Mouse (Mus musculus) R1 (cell line): ENCODE results near the gene Satb1.

Source experiments
- DNase-seq: peaks from one replicate; pipeline ENCODE4 v3.0.0-alpha.2; 2018; ENCODE audit warnings: low read depth, low spot score

Satb1 gene

DNA sequence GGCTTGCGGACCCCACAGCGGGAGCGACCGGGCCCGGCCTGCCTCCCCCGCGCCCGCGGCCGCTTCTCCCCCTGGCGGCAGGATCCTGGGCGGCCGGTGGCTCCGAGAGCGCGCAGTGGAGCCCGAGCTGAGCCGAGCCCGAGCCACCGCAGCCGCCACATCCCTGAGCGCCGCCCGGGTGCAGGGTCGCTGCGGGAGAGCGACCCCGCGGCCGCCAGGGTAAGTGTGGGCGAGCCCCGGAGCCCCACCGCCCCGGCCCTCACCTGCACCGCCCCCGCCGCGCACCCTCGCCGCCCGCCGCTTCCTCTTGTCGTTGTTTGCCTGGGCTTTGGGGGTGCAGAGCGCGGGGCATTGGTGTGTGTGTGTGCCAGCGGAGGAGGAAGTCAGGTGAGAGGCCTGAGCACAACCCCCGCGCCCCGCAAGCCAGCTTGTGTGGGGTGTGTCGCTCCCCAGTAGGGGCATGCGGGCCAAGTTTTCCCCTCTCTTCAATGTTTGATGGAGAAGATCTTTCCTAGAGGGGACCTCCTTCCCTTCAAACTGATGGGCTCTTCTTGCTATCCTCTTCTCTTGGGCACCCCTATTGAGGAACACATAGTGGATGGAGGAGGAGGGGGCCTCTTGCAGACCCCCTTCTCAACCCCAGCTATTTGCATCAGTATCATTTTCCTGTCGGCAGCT, at the start of gene Satb1:
Gene Satb1, minus strand, starts transcription at position 391 of the 678 bp plus-strand sequence.
- DNase-seq = peak; percentile 74

DNA sequence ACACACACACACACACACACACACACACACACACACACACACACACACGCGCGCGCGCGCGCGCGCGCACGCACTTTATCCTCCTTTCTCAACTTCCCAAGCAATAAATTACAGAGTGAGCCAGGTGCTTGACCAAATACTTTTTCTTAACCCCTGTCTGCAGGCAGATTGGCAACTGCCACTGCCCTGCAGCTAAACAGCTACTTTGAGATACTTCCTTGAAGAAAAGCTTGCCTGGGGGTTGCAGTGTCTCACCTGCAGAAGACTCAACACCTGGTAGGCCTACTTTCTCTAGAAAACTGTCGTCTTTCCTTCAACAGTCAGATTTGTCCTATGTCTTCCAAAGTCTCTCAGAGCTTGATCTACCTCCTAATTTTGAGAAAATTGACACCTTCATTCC, 49.5 kb upstream of the Satb1 start:
- no peak for DNase-seq

DNA sequence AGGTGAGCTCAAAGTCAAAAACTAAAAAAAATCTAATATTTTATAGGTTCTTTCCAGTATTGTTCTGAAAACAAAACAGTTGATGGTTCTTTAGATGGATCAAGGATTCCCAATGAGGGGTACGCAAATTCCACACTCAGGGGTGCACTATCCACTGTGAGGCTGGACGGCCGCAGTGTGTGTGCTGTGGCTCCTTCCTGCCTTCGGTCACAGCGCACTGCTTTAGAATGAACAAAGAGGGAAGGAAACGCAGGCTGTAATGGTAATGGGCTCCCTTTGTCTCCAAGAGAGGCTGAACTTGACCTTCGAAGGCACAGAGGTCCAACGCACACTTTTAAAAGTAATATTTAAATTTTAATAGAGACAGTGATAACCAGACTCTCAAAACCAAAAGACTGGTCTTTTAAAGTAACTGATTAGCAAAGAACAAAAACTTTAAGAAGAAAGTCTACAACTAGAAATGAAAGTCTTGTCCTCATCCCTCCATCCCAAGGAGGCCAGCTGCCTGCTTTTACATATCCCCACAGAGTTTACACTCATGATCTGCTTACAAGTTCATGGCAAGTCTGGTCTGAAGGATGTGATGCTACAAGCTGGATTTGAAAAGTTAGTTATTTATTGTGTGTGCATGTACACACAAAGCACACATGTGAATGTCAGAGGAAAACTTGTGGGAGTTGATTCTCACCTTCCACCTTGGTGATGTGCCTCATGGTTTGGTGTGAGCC, 48.0 kb upstream of the Satb1 start:
- DNase-seq = peak; percentile 50

DNA sequence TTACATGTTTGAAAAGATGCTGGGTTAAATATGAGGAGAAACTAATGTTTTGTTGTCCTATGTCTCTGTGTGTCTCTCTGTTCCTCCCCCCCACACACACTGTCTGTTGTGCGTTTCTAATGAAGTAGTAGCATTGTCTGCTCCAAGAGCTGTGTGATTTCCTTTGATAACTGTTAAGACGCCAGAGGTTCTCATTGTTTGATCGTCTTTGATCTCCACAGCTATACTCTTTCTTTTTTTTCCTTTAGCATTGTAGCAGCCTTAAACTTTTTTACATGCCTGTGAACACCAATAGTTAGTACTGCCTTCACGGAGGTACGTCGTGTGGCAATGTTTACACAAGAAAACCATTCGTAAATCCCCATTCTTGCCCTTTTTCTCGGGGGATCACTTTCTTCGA, 47.1 kb upstream of the Satb1 start:
- no peak for DNase-seq

DNA sequence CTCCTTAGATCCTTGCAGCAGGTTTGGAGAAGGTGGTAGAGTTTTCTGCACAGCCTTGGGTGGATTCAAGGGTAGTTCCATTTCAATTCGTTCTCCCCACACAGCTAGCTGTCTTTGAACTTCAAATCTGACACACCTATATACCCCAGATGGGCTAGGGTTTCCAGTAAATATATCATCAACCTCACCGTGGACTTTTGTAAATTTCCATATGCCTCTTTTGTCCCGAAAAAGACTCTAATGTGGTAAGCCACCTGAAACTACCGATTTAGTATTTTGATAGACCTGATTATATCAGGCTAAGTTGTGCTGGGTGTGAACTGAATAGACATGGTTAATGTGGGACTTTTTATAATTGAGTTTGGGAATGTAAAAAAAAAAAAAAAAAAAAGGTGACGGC, 46.6 kb upstream of the Satb1 start:
- no peak for DNase-seq

DNA sequence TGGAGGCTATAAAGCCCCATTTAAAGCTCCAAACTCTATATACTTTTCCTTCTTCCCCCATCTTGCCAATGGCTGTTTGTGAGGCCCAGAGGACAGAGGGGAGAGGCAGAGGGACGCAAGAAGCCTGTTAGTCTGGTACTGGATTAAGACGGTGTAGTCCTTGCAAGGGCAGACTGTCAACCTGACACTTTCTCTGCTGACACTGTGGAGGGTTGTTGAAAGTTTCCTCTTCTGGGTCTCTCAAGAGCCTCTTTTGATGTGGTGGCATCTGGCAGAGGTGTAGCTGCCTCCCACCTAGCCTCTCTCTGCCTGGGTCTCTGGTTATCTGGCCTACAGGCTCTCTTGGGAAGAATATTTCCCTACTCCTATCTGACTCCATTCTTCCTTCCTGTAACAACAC, 46.1 kb upstream of the Satb1 start:
- no peak for DNase-seq

DNA sequence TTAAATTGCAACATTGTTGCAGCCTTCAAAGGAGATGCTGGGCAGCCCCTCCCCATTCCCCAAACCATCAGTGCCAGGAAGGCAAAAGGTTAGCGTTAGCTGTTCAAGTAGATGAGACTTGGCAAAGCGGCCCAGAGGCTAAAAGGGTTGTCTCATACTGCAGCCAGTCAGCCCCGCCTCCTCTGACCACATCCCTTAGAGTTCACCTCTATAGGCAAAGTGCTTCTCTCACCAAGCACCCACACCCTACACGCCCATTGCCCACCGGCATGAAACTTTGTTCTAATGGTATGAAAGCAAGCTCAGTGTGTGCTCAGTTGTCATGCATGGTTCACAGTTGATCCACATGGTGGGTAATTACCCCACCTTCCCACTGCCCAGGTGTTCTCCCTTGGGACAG, 43.4 kb upstream of the Satb1 start:
- DNase-seq = no peak

DNA sequence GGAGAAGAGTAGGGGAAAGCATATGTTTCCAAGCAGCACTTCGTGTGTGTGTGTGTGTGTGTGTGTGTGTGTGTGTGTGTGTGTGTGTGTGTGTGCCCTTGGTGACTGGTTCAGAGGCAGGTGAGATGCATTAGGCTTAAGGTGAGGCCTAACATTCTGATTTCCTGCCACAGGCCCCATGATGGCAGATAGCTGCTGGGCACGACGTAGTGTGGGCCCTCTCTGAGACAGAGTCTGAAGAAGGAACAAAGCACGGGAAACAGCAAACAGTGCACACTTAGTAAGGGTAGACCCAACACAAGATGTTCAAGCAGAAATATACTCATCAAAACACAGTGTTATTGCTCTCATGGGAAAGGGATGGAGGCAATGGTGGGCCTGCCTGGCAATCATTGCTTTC, 24.5 kb upstream of the Satb1 start:
- no peak for DNase-seq

DNA sequence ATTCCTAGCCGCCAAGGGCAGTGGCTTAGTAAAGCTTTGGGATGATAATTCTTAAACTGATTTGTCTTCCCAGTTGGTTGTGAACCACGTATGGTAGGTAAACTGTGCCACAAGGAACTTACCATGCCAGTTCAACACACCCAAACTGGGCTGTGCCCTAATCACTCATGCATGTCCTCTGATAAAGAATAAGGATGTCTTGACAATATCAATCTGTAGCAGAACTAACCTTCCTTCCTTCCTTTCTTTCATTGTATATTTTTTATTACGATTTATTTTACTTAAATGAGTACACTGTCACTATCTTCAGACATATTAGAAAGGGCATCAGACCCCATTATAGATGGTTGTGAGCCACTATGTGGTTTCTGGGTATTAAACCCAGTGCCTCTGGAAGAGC, 23.2 kb upstream of the Satb1 start:
- no peak for DNase-seq

DNA sequence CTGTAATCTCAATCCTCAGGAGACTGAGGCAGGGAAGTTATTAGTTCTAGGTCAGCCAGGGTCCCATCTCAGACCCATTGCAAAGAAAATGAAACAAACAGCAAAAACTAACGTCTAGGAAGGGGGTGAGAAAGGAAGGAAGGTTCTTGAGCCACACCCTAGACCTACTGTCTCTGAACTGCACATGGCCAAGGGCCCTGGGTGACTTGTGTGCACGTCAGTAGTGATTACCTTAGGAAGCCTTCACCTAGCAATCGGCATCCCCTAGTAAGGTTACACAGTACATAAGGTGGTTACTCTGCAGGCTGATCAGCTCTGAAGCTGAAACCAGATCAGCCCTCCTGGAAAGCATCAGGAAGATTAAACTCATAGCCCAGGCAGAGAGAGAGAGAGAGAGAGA, 22.2 kb upstream of the Satb1 start:
- no peak for DNase-seq

DNA sequence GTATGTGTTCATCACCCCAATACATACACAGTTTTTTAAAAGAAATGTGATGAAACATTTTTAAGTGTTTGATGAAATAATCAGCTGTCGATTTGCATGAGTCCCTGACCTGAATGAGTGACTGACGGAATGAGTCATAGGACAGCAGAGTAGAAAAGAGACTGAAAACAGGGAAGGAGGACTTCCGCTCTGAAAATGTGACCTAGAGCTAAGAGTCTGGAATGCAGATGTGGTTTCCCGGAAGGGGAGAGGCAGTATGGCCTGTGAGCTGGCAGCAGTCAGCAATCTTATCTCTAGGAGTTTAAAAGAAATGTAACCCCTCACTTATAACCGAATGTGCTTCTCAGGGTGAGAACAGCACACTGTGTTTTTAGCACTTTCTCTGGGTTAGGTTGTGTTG, 20.9 kb upstream of the Satb1 start:
- DNase-seq = no peak

DNA sequence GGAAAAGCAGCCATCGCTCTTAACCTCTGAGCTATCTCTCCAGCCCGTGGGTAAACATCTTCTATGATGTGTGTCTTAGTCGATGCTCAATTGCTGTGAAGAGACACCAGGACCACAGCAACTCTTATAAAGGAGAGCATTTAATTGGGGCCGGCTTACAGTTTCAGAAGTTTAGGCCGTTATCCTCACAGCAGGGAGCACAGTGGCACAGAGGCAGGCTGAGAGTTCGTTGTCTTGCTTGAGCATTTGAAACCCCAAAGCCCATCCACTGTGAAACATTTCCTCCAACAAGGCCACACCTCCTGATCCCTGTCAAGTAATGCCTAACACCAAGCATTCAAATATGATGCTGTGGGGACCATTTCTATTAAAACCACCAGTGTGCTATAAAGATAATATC, 7.5 kb upstream of the Satb1 start:
- DNase-seq = peak; percentile 61

DNA sequence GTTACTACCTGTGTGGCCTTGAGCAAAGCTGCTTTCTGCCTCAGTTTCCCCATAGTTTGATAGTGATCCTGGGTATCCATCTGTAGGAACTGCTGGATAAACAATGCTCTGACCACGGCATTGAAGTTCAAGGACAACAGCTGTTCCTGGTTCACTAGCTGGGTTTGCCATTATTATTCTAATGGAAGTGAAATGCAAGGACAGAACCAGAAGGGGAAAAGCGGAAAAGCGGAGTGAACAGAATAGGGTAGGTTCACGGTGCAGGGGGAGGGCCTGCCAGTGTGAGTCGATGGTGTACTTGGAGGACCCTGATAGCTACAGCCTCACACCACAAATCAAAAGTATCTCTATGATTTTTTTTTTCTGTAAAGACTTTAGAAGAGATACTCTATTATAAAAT, 6.4 kb upstream of the Satb1 start:
- peak; percentile 92 for DNase-seq

DNA sequence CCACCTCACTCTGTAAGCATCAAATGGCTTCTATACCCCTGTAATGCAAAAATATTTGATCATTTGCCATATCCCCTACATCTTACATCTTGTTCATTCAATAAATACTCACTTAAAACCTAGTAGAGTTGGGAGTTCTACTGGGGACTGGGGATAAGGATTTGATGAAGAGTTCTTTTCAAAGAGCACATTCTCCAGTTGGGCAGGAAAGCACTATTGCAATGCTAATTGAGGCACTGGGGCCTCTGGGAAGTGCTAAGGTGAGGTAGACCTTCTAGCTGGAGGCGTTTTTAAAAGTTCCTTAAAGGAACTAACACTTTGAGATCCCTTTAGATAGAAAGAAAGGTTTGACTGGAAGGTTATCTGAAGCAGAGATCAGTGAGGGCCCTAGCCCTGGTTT, 3.8 kb upstream of the Satb1 start:
- DNase-seq = peak; percentile 86

DNA sequence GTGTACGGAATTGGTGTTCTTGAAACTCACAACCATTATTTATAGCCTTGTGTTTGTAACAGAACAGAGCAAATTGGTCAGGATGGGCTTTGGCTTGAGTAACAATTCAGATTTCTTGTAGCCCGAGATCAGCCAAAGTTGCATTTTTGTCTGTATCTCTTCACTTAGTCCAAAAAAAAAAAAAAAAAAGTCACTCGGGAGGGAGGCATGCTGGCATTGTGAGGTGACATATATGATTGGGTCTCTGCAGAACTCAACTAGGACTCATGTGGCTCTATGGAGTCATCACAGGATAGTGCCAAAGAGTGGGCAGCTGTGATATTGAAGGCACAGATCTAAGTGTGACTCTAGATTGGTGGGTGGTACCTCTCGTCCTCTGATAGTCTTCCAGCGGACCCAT, 3.2 kb upstream of the Satb1 start:
- DNase-seq = no peak

DNA sequence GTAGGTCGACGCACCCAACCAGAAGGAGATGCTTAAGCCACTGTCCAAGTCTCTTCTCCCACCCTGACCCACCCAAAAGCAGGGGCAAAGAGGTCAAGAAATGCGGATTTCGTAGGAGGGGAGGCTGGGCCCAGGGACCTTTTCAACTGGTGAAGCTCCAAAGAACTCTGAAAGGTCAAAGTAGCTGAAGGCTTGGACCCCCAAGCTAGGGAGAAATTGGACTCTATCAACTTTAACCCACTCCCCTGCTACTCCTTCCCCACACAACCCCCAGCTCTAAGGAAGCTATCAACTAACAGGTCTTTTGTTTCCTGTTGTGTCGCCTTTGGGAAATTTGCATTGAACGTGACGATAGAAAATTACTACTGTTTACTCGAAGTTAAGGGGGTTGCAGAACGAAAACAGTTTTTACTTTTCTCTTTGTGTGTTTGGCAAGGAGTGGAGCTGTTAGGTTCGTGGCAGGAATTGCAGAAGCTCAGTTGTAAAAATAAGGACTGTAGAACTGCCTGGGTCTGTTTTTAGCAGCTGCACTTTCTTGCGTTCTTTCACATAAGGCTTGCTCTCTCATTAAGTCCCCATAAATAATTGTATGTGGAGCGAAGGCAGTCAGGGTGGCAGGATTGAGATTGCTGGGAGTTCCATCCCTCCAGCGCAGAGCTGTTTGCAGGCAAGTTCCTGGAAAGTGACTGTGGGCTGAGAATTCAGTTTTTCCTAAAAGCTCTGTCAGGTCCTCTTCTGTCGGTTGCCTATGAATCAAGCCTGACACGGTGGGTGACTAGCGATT, 680 bp upstream of the Satb1 start:
- no peak for DNase-seq

DNA sequence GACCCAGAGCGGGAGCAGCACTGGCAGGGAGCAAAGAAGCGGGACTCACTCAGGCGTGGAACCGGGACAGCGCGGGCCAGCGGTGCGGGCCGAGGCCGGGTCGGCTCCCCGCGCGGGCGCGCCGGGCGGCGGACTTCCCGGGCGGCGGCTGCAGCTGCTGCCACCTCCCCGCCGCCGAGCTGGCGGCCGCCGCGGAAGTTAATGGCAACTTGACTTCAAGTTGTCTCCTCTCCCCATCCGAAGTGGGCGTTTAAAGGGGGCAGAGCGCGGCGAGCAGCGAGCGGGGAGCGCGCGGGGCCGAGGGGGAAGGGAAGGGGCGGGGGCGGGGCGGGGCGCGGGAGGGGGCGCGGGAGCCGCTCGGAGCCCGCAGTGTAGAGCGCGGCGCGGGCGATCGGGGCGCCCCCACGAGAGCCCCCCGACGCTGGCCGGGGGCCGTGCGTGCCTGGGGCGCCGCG, 642 bp downstream of the Satb1 start:
- DNase-seq = peak; percentile 65

DNA sequence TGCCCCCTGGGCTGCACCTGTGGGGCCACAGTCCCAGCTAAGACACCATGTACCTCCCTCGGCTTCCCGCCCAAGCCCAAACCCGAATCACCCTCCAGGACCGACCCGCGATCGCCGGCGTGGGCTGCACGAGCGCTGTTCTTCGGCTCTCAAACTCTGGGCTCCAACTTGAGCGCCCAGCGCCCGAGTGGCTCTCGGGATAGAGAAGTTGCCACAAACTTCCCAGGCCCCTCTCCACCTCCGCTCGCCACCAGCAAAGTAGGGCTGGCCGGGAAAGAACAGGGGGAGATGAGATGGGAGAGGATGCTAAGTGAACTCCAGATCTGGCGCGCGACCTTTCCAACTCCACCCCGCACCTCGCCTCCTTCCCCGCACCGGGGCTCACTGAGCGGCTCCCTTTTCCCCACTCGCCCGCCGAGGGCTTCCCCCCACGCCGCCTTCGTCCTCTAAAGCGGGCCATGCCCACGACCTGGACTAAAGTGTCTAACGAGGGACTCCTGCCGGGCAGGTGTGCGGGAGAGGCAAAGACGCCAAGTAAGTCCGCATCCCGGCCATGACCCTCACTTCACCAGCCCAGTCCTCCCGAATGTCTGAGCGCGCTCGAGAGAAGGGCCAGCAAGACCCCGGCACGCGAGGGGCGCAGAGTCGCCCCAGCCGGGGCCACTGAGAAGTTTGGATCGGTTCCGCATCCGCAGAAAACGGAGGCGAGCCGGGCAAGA, 1.2 kb downstream of the Satb1 start:
- peak; percentile 56 for DNase-seq

DNA sequence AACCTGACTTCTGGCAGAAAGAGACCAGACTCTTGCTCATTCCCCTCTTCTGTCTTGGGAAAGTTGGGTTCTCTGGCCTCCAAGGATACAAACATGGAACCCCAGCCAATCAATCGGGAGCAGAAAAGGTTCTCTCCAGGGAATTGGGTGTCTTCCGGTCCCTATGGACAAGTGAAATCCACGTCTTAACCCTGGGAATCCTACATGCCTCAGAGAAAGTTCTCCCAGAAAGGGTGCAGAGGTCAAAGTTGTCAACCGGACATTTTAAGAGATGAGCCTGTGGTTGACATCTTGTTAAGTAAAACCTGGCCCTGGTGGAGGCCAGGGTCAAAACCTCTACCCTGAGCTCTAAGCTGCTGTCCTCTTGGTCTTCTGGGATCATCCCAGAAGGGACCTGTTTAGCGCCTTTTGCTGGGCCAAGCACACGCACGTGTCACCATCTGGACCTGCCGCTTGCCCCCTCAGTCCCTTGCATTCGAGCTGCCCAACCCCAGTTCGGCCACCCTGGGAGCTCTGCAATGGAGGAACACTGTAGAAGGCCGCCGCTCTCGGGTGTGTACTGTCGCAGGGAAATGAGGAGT, 1.9 kb downstream of the Satb1 start:
- DNase-seq = no peak

DNA sequence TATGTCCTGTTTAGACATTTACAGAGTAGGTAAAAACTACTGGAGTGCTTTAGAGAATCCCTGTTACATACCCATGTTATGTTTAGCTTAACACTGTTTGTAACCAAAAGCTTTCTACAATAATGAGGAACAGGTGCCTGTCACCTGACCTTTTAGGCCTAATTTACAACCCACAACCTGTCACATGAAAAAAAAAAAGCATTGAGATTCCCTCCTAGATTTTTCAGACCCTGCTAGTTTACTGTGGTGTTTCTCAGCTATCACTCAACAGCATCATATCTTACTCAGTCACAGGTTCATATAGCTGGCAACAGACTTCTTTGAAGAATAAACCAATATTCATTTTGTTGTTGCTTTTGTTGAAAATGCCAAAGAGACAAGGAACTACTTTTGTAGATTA, 3.7 kb downstream of the Satb1 start:
- no peak for DNase-seq

DNA sequence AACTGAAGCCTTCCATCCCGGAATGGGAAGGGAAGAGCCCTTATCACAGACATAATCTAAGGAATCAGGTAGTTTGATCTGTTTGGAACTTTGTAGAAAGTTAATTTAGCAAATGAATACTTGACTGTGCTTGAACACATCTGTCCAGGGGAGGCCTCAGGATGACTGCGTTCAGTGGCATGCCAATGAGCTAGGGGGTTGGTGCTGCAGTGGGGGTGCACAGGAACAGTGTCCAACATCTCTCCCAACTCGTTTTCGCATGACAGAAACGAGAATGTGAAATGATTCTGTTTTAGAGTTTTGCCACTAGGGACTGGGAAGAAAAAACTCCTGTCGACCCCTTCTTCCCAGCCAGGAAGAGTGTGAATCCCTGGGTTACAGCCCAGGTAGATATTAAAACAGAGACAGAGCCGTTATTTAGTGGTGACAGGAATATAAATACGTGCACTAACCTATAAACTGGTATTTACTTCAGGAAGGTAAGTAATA, 5.1 kb downstream of the Satb1 start:
- DNase-seq = no peak
